Mouse (Mus musculus) cerebellum, adult 9-11 months (tissue): ENCODE measurements at regions not wholly inside any gene's neighbourhood (a gene's known extent, or its start where the extent isn't known, plus 50 kb on each side); places are given as distances from the start of the nearest gene placed in this dataset.

ENCODE experiments used
- DNase-seq: peaks from one replicate; pipeline ENCODE4 v3.0.0; 2022

- no peak for DNase-seq
Measured at GRCm38 (mm10) chr10:117526008-117526833, 103.1 kb upstream of the Cpm start.

- DNase-seq = no peak
Measured at GRCm38 (mm10) chr10:117525608-117526007, 103.7 kb upstream of the Cpm start.

GRCm38 (mm10) chr10:117524926-117525565, 104.3 kb upstream of the Cpm start:
- no peak for DNase-seq

DNA sequence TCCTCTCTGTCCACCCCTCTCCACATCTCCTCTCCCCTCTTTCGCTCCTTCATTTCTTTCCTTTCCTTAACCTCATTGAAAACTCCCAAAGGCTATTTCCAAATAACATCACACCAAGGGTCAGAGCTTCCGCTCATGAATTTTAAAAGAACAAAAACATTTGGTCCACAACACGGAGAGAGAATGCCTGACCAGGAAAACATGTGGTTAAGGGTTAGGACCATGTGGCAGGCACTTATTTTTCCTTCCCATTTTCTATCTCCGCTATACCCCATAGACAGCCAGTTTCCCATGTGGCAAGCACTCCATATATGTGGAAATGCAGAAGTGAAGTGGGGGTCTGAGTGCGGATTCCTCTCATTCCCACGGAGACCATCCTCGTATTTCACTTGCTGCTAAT, 105.2 kb upstream of the Cpm start:
- DNase-seq = no peak

- no peak for DNase-seq
Measured at GRCm38 (mm10) chr10:117522906-117523829, 106.1 kb upstream of the Cpm start.

DNA sequence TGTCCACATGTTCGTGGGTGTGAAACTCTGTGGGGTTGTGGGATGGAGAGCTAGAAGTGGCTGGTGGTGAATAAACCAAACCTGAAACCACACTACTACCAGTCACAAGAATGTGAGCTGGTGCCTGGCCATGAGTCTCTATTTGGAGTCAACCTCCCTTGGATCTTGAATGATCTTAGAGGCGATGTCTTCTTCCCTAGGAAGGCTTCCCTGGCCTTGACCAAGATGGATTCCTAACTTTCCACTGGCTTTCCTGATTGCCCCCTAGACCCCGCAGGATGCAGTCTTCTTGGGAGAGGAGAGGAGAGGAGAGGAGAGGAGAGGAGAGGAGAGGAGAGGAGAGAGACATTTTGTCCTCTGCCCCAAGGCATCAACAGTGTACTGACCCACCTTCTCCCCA, 106.9 kb upstream of the Cpm start:
- DNase-seq = no peak

- DNase-seq = no peak
Measured at GRCm38 (mm10) chr10:117521315-117522270, 107.7 kb upstream of the Cpm start.

GRCm38 (mm10) chr10:117520536-117521314, 108.6 kb upstream of the Cpm start:
- no peak for DNase-seq

DNA sequence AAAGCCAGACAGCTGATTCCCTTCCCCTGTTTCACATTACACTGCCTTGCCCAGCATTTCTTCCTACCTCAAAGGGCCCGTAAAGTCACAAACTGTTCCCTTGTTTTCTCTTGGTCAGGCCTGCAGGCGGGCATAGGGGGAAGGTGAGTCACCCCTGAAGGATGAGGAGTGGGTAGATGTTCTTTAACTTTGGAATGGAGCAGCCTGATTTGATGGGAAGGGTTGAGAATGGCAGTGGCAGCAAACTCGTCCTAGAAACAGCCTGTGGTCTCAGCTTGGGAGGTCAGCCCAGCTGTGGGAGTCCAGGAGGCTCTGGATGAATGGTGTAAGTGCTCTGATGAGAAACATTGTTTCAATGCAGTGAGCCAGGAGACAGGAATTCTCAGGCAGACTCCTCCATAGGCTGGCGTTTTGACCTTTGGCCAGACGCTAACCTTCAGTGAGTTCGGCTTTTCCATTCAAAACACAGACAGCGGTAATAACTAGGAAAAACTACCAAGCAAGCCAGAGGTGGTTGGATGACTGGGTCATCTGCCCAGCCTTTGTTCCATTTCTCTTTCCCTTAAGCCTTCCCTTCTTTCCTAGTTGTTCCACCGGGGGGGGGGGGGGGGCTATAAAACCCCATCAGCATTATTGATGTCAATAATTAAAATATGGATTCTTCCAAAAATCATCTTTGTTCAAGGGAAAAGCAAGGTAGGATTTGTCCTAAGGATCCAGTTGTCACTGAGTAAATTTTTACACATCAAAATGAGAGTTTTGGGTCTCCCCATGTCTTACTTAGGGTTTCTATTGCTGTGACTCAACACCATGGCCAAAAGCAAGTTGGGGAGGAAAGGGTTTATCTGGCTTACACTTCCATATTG, 109.4 kb upstream of the Cpm start:
- DNase-seq = no peak

GRCm38 (mm10) chr10:117518793-117519669, 110.3 kb upstream of the Cpm start:
- no peak for DNase-seq

DNA sequence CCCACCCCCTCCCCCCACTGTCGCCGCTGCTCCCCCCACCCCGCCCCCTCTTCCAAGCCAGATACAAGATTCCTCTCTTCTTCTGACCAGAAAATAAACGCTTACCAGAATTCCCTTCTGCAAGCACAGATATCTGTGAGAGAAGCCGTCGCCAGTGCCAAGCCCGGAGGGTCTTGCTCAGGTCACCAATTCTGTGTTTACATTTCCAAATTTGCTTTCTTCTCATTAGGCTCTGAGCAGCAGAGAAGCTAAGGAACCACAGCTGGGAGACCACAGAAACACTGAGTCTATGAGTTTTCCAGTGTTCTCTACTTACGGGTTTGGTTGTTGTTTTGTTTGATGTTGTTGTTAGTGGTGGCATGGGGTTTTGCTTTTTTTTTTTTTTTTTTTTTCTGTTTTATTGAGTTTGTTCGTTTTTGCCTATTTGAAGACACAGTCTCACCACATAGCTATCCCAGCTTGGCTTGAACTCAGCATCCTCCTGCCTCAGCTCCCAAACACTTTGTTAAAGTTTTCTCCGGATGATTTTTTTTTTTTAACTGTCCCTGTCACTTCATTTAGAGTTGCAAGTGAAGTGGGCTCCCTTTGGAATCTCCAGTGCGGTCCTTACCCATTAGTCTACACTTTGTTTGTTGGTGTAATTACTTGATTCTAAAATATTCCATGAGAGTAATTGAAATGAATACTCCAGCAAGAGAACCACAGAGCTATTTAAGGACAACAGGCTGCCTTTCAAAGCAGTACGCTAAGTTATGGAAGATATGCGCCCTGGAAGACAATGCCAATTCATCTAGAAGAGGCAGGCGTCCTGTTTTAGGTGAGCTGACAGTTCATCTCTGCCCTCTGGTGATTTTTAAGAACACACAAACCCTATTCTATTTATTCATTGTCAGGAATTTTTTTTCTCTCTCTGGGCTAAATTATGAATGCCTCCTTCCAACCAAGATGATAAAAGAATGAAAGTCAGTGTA, 111.2 kb upstream of the Cpm start:
- no peak for DNase-seq

DNA sequence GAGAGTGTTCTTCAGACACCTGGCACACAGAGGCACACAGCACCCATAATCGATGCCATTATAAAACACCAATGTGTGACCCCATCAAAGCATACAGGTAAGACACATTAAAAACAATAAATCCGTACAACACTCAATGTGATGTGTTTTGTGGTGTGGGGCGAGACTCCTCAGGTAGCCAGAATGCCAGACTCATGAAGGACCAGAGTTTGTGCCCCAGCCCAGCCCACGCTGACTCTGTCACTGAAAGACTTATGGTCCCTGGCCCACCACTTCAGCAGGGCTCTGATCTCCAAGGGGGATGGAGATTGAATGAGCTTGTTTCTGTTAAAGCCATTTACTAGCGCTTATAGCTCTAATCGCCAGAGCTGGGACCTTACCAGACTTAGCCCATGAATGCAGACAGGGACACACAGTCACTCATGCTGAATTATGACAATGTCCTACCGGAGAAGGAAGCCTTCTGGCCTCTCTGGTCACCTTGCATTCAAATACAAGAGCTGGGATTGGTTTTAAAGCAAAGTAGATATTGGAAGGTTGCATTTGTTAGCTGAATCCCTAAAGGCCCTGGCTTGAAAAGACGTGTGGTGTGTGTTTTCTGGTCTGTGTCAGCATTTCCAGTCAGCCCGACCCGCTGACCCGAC, 112.1 kb upstream of the Cpm start:
- DNase-seq = no peak

DNA sequence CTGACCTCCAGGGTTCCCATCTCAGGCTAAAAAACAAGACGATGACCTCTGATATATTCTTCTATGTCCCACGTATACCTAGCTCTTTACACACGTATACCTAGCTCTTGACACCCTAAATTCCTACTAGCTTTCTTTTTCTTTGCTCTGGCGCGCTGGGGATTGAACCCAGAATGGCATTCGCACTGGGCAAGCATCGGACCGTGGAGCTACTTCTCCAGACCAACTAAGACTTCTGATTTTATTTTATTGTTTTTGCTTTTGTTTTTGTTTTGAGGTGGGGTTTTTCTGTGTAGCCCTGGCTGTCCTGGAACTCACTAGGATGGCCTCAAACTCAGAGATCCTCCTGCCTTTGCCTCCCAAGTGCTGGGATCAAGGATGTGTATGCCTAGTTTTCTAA, 112.8 kb upstream of the Cpm start:
- no peak for DNase-seq

DNA sequence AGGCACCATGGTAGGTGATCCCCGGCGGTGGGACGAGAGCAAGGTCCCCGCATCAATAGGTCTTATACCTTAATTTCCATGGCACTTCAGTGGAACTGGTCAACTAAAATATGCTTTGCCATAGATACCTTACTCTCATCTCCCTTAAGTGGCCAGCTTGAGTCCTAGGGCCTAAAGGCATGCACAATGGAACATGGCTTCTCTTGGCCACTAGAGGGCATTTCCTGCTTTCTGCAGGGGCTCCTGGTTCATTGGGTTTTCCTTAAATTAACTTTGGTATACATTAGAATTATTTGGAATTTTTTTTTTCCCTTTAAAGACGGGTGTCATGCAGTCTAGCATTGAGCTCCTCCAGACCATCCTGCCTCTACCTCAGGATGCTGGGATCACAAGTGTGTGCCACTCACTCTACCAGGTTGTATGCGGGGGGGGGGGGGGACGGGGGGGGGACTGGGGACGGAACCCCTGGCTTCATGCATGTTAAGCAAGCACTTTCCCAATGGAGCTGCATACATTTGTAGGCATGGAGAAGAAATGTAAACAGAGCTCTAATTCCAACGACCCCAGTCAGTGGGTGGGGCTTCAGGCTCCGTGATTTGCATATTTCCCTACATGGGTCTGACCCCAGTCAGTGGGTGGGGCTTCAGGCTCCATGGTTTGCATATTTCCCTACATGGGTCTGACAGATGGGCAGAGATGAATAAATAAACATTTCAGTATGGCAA, 113.4 kb upstream of the Cpm start:
- DNase-seq = no peak

DNA sequence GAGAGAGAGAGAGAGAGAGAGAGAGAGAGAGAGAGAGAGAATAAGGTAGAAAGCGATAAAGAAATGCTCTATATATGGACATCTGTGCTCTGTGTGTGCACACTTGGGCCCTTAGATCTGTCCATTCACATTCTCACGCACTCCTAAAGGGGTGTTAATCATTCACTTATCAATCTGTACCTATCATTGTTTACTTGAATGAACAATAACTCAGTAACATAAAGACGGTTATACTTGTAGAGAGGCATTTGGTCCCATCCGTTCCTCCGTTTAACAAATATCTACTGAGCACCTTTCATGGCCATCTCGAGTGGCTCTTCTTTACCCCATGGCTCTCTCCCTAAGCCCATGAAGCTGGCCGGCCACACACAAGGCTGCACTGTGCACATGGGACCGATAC, 114.3 kb upstream of the Cpm start:
- no peak for DNase-seq

DNA sequence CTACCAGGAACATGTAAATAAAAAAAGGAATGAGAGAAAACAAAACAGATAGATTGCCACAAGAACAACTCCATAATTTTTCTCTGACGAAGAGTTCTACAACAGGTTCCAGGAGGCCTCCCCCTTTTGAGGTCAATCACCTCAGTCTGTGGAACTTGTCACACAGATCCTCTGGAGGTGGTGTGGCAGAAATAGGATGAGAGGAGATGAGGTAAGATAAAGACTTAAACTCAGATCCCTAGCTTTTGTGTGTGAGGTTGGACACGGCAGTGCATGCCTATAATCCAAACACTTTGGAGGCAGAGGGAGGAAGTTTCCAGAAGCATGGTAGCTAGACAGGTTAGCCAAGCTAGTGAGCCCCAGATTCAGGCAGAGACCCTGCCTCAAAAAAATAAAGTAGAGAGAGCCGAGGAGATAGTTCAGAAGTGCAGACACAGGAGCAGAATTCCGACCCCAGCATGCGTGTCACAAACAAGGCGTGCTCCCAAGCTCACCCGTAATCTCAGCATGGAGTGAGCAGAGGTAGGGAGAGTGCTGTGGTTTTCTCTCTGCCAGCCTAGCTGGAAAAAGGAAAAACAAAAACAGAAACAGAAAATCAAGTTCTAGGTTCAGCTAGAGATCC, 115.3 kb upstream of the Cpm start:
- no peak for DNase-seq
